Mouse (Mus musculus): Measurements from ENCODE around the gene Gm17581.
"Not testable (repeated sequence)": the region's sequence is repeated elsewhere in the genome, so short reads cannot be mapped to it uniquely, and the experiment has no call there.

The Gm17581 gene

GRCm38 (mm10) chr2:155735766-155736165, at the start of gene Gm17581:
TSS of gene Gm17581 (minus strand) at chr2:155735866.
- not testable (repeated sequence) for DNase-seq (ENCODE audit: low spot score in 2 of 2)

DNA sequence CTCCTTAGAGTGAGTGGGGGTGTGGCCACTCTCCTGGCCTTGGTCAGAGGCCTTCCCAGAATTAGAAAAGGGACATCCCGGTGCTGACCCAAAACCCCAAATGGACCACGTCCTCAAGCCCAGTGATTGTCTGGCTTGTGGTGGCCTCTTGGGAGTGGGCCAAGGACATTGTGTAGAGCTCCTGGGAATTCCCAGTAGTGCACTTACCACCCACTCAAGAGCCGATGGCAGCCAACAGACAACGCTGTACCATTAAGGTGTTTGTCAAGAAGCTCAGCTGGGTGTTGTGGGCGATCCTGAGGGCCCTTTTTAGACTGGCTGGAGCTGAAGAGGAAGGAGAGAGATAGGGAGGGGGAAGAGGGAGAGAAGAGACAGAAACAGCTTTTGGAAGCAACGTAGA, 48.9 kb upstream of the Gm17581 start:
- DNase-seq (ENCODE audit: low spot score in 2 of 2): no peak

- no peak for DNase-seq (ENCODE audit: low spot score in 2 of 2)
Observed at GRCm38 (mm10) chr2:155779506-155779905, 43.8 kb upstream of the Gm17581 start.

- no peak for DNase-seq (ENCODE audit: low spot score in 2 of 2)
Observed at GRCm38 (mm10) chr2:155779066-155779465, 43.4 kb upstream of the Gm17581 start.

DNA sequence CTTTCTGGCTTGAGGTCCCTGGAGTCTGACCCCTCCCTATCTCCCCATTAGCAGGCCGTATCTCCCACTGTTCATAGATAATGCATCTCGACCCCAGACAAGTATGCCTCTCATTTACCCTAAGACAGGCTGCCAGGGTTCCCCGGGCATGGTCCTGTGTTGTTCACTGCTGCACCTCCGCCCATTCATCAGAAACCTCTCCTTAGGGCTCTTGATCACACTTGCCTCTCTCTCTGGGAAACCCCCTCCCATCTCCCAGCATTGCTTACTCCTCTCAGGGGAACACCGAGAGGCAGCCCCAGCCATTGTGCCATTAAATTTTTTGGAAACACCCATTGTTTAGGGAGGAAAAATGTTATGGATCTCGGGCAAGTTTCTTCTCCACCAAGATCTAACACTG, 42.3 kb upstream of the Gm17581 start:
- no peak for DNase-seq (ENCODE audit: low spot score in 2 of 2)

GRCm38 (mm10) chr2:155777688-155777985, 42.0 kb upstream of the Gm17581 start:
- no peak for DNase-seq (ENCODE audit: low spot score in 2 of 2)

- DNase-seq (ENCODE audit: low spot score in 2 of 2): no peak
Observed at GRCm38 (mm10) chr2:155776824-155777687, 41.4 kb upstream of the Gm17581 start.

GRCm38 (mm10) chr2:155775685-155776263, 40.1 kb upstream of the Gm17581 start:
- DNase-seq (ENCODE audit: low spot score in 2 of 2): peak in 1 of 2 experiments; percentile 31

DNA sequence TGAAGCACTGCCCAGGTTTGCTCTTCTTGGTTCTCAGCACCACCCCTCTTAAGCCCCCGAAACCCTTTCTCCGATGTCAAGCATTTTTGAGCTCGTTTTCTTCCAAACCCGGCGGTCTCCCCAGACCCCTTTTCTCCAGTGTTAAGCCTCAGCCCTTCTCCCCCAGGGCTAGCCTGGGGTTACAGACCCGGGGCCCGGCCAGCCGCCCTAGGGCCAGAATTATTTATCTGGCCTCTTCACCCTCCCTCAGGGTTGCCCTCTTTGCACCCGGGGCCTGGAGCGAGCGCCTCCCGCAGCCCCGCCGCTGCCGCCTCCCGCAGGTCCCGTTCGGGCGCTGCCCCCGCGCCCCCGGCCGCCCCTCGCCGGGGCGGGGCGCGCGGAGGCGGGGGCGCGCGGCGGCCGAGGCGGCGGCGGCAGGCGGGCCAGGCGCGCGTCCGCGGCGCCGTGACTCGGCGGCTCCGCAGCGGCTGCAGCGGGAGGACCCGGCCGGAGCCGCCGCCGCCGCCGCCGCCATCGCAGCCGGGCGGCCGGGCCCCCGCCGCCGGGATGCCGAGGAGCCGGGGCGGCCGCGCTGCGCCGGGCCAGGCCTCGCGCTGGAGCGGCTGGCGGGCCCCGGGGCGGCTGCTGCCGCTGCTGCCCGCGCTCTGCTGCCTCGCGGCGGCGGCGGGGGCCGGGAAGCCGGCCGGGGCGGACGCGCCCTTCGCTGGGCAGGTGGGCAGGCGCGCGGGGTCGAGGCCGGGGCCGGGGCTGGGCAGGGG, 39.4 kb upstream of the Gm17581 start, which contains the start of gene Mmp24:
TSS of gene Mmp24 (plus strand) at position 416 of the 758 bp plus-strand sequence.
- DNase-seq (ENCODE audit: low spot score in 2 of 2): no peak

DNA sequence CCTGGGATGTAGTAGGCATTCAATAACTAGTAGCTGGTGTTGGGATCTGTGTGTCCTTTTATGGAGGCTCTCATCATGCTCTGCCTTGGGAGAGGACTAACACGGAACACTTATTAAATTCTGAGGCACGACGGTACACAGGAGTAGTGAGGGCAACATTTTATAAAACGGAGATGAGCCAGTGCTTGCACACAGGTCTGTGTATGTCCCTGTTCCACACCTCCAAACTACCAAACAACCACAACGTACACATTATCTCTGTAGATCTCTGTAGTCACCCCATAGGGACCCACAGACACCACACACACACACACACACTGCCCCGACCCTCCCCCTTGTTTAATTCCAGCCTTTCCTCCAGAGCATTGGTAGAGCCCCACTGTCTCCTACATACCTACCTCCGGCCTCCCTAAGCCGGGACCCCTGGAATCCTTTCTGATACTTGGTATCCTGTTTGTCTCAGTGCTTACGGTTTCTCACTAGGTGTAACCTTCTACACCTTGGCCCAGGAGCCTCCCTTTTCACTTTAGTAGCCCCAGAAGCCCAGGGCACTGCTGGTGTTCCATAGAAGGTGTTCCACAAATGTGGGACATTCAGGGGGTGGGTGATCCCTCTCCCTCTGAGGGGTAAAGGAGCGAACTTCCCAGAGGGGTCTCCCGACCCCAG, 38.7 kb upstream of the Gm17581 start:
- DNase-seq (ENCODE audit: low spot score in 2 of 2): no peak

DNA sequence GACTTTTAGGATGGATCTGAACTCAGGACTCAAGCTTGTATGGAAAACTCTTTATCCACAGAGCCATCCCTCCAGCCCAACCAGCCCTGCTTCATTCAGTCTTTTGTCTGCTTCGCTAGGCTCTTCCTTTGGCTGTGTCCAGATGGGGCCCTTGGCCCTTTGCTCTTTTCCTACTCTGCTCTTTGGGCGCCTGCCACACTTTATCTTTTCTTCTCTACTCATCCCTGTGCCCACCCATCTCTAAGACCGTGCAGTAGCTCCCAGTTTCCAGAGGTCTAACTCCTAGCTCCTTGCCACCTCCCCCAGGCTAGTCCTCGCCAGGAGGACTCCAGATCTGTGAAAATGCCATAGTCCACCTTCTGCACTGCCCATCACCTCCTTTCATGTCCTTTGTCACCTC, 38.0 kb upstream of the Gm17581 start:
- no peak for DNase-seq (ENCODE audit: low spot score in 2 of 2)

DNA sequence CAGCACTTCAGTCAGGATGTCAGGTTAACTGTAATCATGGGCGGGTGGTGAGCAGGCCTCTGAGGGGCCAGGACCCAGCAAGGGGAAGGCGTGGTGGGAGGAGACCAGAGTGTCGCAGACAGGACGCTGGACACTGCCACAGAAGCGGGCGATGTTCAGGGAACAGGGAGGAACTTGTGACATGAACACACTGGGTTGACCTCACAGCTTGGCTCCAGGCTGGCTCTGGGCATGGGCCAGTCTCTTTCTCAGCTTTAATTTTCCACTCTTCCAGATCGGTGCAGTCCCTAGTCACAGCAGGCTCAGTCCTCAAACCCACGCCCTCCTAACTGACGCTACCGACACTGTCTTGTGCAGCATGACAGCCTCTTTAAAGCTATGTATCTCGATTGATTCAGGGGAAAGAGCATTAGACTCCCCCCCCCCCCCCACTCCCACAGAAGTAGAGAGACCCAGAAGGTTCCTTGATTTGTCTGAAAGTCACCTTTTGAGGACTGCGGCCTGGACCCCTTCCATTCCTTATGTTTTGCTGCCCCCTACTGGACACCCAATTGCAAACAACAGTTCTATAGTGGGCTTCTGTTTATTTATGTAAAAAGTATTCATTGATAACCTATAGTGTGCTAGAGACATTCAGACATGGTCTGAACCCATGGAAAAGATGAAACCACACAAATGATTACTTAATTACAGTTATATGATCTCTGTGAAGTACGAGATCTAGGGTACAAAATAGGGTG, 29.2 kb upstream of the Gm17581 start:
- DNase-seq (ENCODE audit: low spot score in 2 of 2): peak; percentile 60 to 75

- no peak for DNase-seq (ENCODE audit: low spot score in 2 of 2)
Observed at GRCm38 (mm10) chr2:155756855-155757566, 21.3 kb upstream of the Gm17581 start.

DNA sequence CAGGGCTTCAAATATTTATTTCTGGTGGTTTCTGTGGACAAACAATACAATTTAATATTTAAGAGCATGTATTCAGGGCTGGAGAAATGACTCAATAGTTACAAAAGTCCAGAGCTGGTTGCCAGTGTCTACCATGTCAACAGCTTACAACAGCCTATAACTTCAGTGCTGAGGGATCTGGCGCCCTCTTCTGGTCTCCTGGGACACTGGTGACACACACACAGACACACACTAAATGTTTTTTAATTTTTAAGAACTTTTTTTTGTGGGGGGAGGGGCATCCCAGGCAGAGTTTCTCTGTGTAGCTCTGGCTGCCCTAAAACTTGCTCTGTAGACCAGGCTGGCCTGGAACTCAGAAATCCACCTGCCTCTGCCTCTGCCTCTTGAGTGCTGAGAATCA, 20.1 kb upstream of the Gm17581 start:
- peak in 1 of 2 experiments; percentile 54 for DNase-seq (ENCODE audit: low spot score in 2 of 2)

GRCm38 (mm10) chr2:155751014-155751786, 15.5 kb upstream of the Gm17581 start, which contains the start of gene Procr:
TSS of gene Procr (plus strand) at chr2:155751117.
- no peak for DNase-seq (ENCODE audit: low spot score in 2 of 2)

DNA sequence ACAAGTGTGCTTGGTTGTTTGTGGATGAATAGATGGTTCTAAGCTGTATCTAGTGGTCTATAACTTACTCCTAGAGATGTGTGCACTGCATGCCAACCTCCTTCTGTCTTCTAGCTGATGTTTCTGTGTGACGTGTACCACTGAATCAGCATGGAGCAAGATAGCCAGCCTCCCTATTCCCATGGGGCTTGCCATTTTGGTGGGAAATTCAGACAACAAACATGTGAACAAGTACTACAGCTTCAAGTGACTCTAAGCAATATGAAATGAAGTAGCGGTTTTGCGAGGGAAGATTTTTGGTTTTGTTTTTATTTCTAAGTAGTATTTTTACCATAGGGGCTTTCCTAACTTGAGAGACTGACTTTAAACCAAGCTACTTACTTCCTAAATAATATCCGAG, 13.7 kb upstream of the Gm17581 start:
- DNase-seq (ENCODE audit: low spot score in 2 of 2): no peak

GRCm38 (mm10) chr2:155745487-155745886, 9.8 kb upstream of the Gm17581 start:
- DNase-seq (ENCODE audit: low spot score in 2 of 2): no peak

DNA sequence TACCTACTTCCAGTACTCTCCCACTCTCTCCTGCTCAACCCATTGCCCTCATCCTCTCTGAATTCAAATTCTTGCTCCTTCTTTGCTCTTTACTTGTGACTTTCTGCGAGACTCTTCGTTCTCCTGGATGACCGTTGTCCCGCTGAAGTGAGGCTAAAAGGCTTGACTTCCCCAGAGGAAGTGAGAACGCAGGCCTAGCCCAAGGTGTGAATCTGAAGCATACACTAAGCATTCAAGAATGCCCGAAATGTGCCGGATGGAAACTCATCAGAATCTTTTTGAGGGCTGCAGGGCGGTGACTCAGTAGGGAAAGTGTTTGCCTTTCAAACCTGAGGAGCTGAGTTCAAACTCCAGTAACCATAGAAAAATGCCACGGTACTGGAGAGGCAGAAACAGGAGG, 7.7 kb upstream of the Gm17581 start:
- no peak for DNase-seq (ENCODE audit: low spot score in 2 of 2)

- no peak for DNase-seq (ENCODE audit: low spot score in 2 of 2)
Observed at GRCm38 (mm10) chr2:155742931-155743337, 7.3 kb upstream of the Gm17581 start.

- DNase-seq (ENCODE audit: low spot score in 2 of 2): no peak
Observed at GRCm38 (mm10) chr2:155742211-155742610, 6.5 kb upstream of the Gm17581 start.

All from natural killer cell, adult 2 months (primary cell).